21 mouse cellular contexts compared by ENCODE assay signal in genomic region chr12:110681878-110682277, GRCm38 (mm10). TPM values are rescaled to one million over a fixed set of nuclear protein-coding genes. Genes with fewer than 3 reads are reported as not detected.
"Had no signal": no experiment of that assay in that cellular context is flagged by ENCODE, and none has a peak within 500 bp of the region (broad histone marks: within the 10 kb centered on the region; RNA-seq: fewer than 3 reads in every experiment).

No protein-coding gene starts in this region.

- DNase-seq: kidney, adult 8-10 months; lung, adult 2 months; right cerebral cortex, adult 18-20 months; right cerebral cortex, postnatal 25 days; thymus, adult 2 months; thymus, postnatal 25 days had no signal

- H3K4me2 ChIP-seq: limb, embryonic 12.5 days; liver, embryonic 15.5 days; midbrain, embryonic 12.5 days; neural tube, embryonic 12.5 days had no signal

- H3K9ac ChIP-seq: limb, embryonic 12.5 days; liver, embryonic 15.5 days; midbrain, embryonic 12.5 days; neural tube, embryonic 12.5 days had no signal

- H3K27ac ChIP-seq: layer of hippocampus, adult 2 months; limb, embryonic 12.5 days; liver, embryonic 15.5 days; midbrain, embryonic 12.5 days; neural tube, embryonic 12.5 days had no signal

- H3K4me1 ChIP-seq: liver, embryonic 15.5 days had no signal

- H3K27me3 ChIP-seq: limb, embryonic 12.5 days; liver, embryonic 15.5 days; midbrain, embryonic 12.5 days; neural tube, embryonic 12.5 days had no signal

- H3K9me3 ChIP-seq: limb, embryonic 12.5 days; liver, embryonic 15.5 days; midbrain, embryonic 12.5 days; neural tube, embryonic 12.5 days had no signal

- H3K4me3 ChIP-seq: layer of hippocampus, adult 2 months; limb, embryonic 12.5 days; liver, embryonic 15.5 days; midbrain, embryonic 12.5 days; neural tube, embryonic 12.5 days had no signal

RNA-seq across cellular contexts. Expression of gene 1700001K19Rik, which starts 0.5 kb away (rescaled TPM):
- total RNA-seq: layer of hippocampus, adult 2 months; layer of hippocampus, postnatal 10 days; left cerebral cortex, postnatal 36 days; liver, adult 2 months; megakaryocyte-erythroid progenitor cell, adult 5-6 weeks; neutrophil, adult 5-6 weeks had no signal
- polyA plus RNA-seq: intestine, embryonic 16.5 days; limb, embryonic 12.5 days; liver, adult 2 months; liver, embryonic 15.5 days; lung, adult 2 months; lung, postnatal 0 days; midbrain, embryonic 12.5 days; neural tube, embryonic 12.5 days; small intestine, adult 2 months; stomach, postnatal 0 days; urinary bladder, adult 2 months had no signal
